Mouse (Mus musculus): ENCODE measurements around the gene Spock1.

- TF ChIP-seq GATA1 (IDR thresholded peaks at IDR 0.05; ENCODE audit: low read length) (no peak), TAL1 (IDR thresholded peaks at IDR 0.05; ENCODE audit: low read length) (no peak)
Measured at GRCm38 (mm10) chr13:57855766-57856165, 52.4 kb downstream of the Spock1 start.

All from erythroblast, embryonic 14.5 days (primary cell).